Mouse (Mus musculus): ENCODE results near the gene Tmprss9. TPM values are rescaled to one million over a fixed set of nuclear protein-coding genes. Genes with fewer than 3 reads are reported as not detected.

Gene Tmprss9
- total RNA-seq, 1 experiment from 2014 or later = not detected

DNA sequence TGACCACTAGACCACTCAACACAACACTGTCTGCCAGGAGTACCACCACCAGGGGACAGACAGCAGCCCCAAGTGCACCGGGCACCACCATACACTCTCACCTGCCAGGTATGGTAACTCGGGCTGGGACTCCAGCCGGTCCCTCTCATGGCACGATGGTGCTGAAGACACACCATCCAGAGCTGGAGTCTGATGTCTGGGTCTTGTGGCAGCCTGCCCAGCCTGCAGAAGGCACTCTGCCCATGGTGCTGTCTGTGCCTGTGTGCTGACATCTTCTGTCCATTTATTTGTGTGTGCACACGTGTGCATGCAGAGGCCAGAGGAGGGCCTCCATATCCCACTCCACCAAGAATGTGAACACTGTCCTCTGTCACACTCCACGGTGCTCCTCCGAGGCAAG lies 23.5 kb downstream of the Tmprss9 start:
- DNase-seq = no peak

DNA sequence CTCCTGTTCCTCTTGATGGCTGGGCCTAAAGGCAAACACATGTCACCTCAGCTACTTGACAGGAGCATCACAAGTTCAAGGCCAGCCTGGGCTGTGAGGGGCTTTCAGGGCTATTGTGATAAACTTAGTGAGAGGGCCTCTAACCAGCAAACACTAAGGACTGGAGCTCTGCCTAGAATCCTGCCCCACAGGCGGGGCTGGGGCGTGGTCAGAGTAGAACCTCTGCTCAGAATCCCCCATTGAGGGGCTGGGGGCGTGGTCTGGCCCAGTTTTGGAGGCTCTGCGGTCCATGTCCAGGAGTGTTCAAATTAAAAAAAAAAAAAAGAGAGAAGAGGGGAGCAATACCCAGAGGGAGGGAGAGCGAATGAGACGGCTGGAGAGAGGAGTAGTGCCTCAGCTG lies 24.0 kb downstream of the Tmprss9 start:
- DNase-seq = no peak

GRCm38 (mm10) chr10:80896581-80897485 lies 25.2 kb downstream of the Tmprss9 start:
- peak; percentile 41 for DNase-seq

DNA sequence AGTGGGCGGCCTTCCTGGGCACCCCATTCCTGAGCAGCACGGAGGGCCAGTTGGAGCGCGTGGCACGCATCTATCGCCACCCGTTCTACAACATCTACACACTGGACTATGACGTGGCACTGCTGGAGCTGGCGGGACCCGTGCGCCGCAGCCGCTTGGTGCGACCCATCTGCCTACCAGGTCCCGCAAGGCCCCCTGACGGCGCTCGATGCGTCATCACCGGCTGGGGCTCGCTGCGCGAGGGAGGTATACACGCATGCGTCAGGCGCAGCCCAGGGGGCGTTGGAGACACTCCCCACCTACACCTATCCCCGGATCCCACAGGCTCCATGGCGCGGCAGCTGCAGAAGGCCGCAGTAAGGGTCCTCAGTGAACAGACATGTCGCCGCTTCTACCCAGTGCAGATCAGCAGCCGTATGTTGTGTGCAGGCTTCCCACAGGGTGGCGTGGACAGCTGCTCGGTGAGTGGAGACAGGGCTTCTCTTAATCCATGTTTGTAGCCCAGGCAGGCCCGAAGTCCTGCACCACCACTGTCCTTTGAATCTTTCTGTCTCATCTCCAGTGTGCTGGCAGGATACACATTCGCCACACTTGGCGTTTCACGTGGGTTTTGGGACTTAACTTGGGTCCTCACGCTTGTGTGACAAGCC lies 26.3 kb downstream of the Tmprss9 start:
- DNase-seq = peak; percentile 57

DNA sequence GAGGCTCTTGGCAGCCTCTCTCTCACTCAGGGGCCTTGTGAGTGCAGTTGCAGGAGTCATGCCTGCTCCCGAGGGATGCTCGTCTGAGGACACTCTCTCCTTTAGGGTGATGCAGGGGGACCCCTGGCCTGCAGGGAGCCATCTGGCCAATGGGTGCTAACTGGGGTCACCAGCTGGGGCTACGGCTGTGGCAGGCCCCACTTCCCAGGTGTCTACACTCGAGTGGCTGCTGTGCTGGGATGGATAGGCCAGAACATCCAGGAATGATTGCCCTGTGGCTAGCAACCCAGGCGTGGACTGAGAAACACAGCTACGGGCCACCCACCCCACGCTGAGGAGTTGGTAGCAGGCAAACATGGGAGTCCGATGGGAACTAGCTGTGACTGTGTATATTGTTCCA lies 27.4 kb downstream of the Tmprss9 start:
- no peak for DNase-seq

DNA sequence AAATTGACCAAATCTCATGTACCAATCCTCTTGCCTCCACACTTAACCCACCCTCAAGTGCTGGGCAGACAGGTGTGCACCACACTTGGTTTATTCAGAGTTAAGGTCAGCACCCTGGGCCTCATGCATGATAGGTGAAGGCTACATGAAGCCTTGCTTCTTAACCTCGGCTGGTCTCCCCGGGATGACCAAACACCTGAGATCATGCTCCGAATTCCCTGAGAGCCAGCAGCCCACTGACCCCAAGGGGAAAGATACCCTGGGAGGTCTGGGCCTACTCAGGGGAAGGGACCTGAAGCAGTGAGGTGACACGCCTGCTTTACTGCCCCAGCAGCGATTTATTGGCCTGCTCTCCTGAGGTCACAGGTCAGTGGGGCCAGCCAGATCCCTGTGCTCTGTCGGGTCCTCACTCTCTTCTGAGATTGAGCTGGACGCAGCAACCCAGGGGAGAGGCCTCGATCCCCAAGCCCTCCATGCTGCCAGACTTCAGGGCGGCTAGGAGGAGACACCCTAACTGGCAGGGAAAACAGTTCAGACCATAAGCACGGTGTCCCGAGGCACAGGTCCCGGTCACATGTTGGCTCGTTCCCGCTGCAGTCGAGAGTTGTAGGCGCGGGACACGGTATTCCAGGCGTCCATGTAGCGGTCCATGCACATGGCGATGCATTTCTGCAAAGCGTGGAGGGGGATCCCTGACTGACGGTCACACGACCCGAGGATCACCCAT lies 28.1 kb downstream of the Tmprss9 start:
- no peak for DNase-seq

DNA sequence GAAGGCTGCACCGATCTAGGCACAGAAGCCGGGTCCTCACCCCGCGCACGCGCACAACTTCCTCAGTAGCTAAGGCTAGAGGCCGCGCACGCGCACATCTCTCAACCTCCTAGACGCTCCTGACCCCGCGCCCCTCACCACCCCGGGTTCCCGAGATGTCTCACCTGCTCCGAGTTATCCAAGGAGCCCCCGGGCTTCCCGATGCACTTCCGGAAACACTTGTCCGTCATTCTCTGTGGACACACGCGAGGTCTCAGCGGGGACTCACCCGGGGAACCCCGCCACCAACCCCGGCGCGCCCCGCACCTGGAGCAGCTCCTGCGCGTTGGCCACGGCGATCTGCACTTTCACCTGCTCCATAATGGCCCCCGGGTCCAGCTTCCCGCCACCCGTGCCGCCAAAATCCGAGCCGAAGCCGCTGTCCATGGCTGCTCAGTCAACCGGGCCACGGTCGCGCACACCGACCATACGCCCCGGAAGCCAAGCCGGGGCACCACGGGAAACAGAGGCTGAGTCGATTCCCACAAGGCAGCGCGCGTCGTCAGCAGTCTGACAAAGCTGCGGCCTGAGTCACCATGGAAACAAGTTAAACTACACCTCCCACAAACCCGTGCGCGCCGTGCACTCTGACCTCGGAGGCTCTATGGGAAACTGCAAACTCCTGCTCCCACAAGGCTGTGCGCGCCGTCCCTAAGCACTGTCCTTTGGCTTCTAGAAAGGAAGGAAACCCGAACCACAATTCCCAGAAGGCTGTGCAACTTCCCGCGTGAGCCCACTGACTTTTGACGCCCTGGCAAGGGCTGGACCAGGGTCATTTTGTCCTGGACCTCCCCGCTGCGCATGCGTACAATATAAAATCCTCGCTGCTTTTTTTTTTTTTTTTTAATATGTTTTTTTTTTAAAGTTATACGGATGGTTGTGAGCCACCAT lies 28.9 kb downstream of the Tmprss9 start, which contains the start of gene Timm13:
TSS of gene Timm13 (minus strand) at position 652 of the 930 bp plus-strand sequence.
- peak; percentile 98 for DNase-seq

DNA sequence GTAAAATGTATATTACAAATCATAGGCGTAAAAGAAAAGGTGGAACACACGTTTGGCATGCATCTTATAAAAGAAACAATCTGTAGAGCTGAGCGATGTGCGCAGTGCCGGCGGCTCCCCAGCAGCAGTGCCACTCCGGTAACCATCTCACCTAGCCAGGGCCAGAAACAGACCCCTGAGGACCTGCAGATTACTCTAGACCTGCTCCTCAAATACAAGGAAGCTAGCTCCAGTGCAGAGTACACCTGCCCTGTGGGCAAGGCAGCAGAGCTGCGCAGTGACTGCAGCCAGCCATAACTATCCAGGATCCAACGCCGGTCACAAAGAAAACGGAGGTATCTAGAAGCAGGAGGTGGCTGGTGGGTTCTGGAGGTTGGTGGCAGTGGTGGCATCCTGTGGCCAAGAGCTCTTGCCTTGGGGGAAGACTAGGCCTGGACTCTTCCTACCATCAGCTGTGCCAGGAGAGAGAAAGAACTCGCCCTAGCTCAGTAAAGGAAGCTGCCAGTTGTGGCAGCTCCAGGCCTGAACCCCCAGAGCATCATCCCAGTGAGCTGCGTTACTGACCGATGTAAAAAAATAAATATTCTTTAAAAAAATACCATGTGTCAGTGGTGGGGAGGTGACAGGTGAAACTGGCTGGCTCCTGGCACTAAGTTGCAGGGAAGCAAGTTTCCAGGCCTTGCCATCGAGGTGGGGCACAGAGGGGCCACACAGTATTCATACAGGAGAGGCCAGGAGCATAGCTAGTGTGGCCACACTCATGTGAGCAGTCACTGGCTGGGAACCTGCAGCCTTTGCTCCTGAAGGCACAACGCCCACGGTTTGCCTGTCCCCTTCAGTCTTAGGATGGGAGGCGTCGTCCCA lies 30.0 kb downstream of the Tmprss9 start:
- DNase-seq = no peak

GRCm38 (mm10) chr10:80902273-80902940 lies 30.8 kb downstream of the Tmprss9 start:
- no peak for DNase-seq

GRCm38 (mm10) chr10:80903282-80903681 lies 31.6 kb downstream of the Tmprss9 start:
- no peak for DNase-seq

GRCm38 (mm10) chr10:80904004-80904693 lies 32.5 kb downstream of the Tmprss9 start:
- peak; percentile 53 for DNase-seq

DNA sequence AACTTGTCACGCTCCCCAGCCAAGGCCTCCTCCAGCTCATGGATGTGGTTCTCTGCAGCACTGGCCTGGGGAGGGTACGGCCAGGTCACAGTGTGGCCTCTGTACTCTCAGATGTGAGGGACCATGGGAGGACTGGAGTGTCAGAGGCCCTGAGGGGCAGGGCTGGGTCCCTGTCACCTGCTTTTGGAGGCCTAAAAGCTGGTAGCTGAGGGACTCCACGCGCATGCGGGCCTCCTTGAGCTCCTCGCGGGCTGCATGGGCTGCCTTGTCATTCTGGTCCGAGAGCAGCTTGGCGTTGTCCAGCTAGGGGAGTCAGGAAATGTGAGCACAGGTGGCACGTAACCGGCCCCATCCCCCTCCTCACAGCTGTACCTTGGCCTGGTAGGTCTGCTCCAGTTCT lies 33.1 kb downstream of the Tmprss9 start:
- DNase-seq = no peak

DNA sequence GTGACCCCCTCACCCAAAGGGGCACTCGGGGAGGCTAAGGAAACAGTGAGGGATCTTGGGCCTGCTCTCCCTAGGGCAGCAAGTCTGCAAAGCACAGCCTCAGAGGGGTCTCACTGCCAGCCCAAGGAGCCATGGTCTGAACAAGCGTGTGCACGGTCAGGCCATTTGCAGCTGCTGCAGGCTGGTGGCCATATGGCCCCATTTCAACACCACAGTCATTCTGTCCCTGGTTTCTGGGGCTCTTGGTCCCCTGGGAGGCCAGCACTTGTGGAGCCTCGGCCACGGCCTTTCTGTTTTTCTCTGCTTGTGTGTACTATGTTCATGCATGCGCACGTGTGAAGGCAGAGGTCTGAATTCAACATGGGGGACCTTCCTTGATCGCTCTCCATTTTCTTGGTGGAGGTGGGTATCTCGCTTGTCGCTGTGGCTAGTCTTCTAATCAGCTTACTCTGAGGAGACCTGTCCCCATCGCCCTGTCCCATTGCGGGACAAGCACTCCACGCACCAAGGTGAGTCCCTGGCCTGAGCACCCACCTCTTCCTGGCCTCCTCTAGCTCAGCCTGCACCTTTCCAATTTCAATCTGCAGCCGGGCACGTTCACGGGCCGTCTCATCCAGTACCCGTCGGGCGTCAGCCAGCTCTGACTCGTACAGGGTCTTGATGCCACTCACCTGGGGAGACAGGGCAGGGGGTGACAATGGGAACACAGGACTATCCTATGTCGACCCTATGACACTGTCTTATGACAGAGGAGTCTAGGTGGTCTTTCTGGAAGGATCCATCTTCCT lies 37.9 kb downstream of the Tmprss9 start:
- peak; percentile 53 for DNase-seq

- DNase-seq = no peak
These were observed 39.7 kb downstream of the Tmprss9 start for GRCm38 (mm10) chr10:80911354-80911753.

DNA sequence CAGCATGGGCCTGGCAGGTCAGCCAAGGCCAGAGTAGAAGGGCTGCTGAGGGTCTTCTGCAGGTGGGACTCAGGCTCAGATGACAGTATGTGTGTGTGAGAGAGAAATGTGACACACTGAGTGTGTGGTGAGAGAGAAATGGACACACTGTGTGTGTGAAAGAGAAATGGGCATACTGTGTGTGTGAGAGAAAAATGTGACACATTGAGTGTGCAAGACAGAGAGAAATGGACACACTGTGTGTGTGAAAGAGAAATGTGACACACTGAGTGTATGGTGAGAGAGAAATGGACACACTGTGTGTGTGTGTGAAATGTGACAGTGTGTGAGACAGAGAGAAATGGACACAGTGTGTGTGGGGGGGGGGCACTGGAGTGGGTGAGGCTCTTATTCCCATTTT lies 40.2 kb downstream of the Tmprss9 start:
- DNase-seq = no peak

DNA sequence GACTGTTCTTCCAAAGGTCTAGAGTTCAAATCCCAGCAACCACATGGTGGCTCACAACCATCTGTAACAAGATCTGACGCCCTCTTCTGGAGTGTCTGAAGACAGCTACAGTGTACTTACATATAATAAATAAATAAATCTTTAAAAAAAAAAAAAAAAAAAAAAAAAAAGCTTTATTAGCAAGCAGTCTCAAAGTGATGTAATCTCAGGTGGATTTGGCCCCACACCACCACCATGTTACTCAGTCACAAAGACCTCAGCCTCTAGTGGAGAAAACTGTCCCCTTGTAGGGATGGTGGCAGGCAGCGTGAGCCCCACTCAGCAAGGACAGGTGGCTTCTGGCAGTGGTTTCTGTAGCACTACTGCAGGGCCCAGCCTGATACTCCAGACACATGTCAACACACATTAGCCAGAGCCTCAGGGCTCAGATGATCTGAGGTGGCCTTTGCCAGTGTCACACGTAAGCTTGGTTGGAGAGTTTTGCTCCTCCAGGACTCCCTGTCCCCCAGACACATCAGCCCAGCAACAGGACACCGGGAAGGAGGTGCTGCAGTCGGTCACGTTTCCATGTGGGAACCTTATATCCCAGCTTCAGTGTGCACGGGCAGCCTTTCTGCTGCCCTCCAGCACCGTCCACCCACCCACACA lies 41.8 kb downstream of the Tmprss9 start:
- DNase-seq = no peak

DNA sequence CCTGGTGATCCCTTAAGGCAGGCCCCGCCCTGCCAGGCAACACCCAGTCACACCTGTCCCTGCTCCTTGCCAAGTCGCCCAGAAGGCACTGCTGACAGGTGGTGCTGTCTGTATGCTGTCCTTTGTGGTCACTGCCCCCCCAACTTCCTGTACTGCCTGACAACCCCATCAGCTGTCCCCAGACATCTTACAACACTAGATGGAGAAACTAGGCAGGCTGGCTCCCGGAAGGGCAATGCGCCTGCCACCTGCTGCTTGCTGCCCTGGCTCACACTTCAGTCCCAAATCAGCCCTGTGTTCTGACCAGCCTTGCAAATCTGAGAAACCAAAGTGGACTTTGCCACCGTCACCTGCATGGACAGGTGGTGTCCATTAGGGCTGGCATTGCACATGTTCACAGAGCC lies 42.6 kb downstream of the Tmprss9 start:
- DNase-seq = no peak

- no peak for DNase-seq
These were observed 43.6 kb downstream of the Tmprss9 start for GRCm38 (mm10) chr10:80915260-80915659.
